Mouse (Mus musculus) heart, embryonic 14.5 days (tissue): ENCODE measurements at regions not wholly inside any gene's neighbourhood (a gene's known extent, or its start where the extent isn't known, plus 50 kb on each side); places are given as distances from the start of the nearest gene placed in this dataset.

Source experiments
- ATAC-seq: fragments of 200-750 bp; cut with Nextera tagmentation; 2 replicates; pipeline ENCODE4 v1.8.0; 2017; ENCODE audit warnings: low read depth, moderate TSS enrichment; ENCODE audit not compliant: insufficient number of reproducible peaks, insufficient read depth, low FRiP score
- H3K27ac ChIP-seq, 2 experiments: fragments of 200-500 bp in 1 of 2; fragments of 300-500 bp in 1 of 2; sonication (generic) in 1 of 2; replicated peaks in 1 of 2; 2 replicates each; pipeline ENCODE4 v1.5.1; 2012 to 2014; ENCODE audit warnings: low read depth in 2 of 2, low read length in 2 of 2, control low read depth in 1 of 2, mild to moderate bottlenecking in 1 of 2, mixed read lengths in 1 of 2; ENCODE audit not compliant: control insufficient read depth in 1 of 2, insufficient read depth in 1 of 2
- H3K27me3 ChIP-seq: fragments of 300-500 bp; sonication (generic); 2 replicates; pipeline ENCODE4 v1.6.1; 2014; ENCODE audit warnings: mild to moderate bottlenecking, low read length, control low read depth; ENCODE audit not compliant: control insufficient read depth, insufficient read depth
- H3K36me3 ChIP-seq: fragments of 300-500 bp; sonication (generic); 2 replicates; pipeline ENCODE4 v1.6.1; 2014; ENCODE audit warnings: mild to moderate bottlenecking, control low read depth, low read length, mixed read lengths; ENCODE audit not compliant: control insufficient read depth, insufficient read depth
- H3K4me1 ChIP-seq, 2 experiments: fragments of 200-500 bp in 1 of 2; fragments of 300-500 bp in 1 of 2; sonication (generic) in 1 of 2; 2 replicates each; pipeline ENCODE4 v1.6.1; 2012 to 2014; ENCODE audit warnings: low read length in 2 of 2, control low read depth in 1 of 2, mixed read lengths in 1 of 2; ENCODE audit not compliant: control insufficient read depth in 2 of 2, insufficient read depth in 2 of 2
- H3K4me2 ChIP-seq: fragments of 300-500 bp; sonication (generic); 2 replicates; pipeline ENCODE4 v1.6.1; 2014; ENCODE audit warnings: mild to moderate bottlenecking, low read length
- H3K4me3 ChIP-seq, 2 experiments: fragments of 200-500 bp in 1 of 2; fragments of 300-500 bp in 1 of 2; sonication (generic) in 1 of 2; 2 replicates each; pipeline ENCODE4 v1.5.1; 2012 to 2014; ENCODE audit warnings: low read length in 2 of 2, mild to moderate bottlenecking in 2 of 2, control low read depth in 1 of 2, low read depth in 1 of 2, moderate library complexity in 1 of 2; ENCODE audit not compliant: control insufficient read depth in 1 of 2, insufficient read depth in 1 of 2
- H3K9ac ChIP-seq: fragments of 300-500 bp; sonication (generic); 2 replicates; pipeline ENCODE4 v1.6.1; 2014; ENCODE audit warnings: mild to moderate bottlenecking, low read length
- H3K9me3 ChIP-seq: fragments of 300-500 bp; sonication (generic); 2 replicates; pipeline ENCODE4 v1.6.1; 2016; ENCODE audit warnings: low read length, control low read depth; ENCODE audit not compliant: control insufficient read depth
- WGBS: fragments of 180-500 bp; shearing (Covaris S2); extraction: QIAGEN DNeasy Blood & Tissue Kit; methylation state at CpG from one replicate; pipeline ENCODE4 v1.1.7; 2014; 5-methylcytosine and 5-hydroxymethylcytosine counted together

DNA sequence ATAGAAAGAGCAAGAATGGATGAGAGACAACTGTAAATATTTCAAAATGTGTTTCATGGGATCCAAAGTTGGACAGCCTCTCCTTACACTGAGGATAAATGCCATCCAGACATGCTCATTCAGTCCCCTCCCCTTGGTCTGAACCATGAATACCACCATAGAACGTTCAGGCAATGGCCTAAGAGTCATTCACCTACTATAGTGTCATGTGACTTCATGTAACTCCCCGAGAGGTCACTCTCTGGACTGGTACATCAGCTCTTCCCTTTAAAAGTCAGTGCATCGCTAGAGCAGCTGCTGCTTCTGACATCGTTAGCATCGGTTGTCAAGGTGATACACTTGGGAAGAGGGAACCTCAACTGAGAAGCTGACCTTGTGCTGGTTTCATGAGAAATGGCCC lies 260.2 kb upstream of the Fn1 start:
- Histone ChIP-seq H3K36me3 (no peaks in the 10 kb centered on the region), H3K4me1 (no peaks in the 10 kb centered on the region), H3K27ac (no peak overlapping the region), H3K9me3 (no peaks in the 10 kb centered on the region), H3K4me2 (no peak overlapping the region), H3K27me3 (no peaks in the 10 kb centered on the region), H3K9ac (no peak overlapping the region), H3K4me3 (no peak overlapping the region)
- 63% methylated on average over 5 of the region's 5 CpGs for WGBS
- ATAC-seq = no peak

DNA sequence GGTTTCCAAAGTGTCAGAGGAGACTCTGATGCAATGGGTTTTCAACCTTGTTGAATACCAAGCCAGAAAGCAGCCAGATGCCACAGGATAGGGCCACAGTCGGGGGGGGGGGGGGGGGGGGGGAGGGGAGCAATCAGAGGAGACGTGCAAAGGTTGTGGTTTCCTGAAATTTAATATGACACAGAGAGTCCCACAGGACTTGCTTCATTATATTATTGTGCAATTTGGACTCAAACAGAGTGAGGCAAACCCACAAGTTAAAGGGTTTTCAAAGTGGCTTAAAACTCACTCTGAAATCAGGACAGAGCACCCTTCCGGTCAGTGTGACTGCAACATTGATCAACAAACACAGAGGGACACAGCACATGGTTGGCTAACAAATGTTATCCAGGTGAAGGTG lies 259.4 kb upstream of the Fn1 start:
- H3K27ac ChIP-seq = no peak overlapping the region
- H3K4me2 ChIP-seq = no peak overlapping the region
- WGBS = 44% methylated on average over 3 of the region's 3 CpGs
- H3K4me3 ChIP-seq = no peak overlapping the region
- no peaks in the 10 kb centered on the region for H3K36me3 ChIP-seq
- H3K9me3 ChIP-seq = no peaks in the 10 kb centered on the region
- no peak overlapping the region for H3K9ac ChIP-seq
- no peak for ATAC-seq
- H3K27me3 ChIP-seq = no peaks in the 10 kb centered on the region
- H3K4me1 ChIP-seq = no peaks in the 10 kb centered on the region

DNA sequence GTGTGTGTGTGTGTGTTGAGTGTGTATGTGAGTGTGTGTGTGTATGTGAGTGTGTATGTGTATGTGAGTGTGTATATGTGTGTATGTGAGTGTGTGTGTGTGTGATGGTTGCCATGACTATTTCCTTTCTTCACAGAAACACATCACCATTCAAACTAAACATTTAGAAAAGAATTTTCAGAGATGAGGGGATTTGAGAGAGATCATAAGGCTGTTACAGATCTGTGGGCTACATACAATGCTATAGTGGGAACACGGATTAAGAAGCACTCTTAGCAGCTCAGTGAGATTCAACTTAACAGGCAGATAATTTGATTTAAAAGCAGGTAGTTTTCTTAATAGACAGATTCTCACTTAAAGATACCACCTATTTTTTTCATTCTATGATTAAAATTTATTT lies 257.1 kb upstream of the Fn1 start:
- Histone ChIP-seq H3K9ac (no peak overlapping the region), H3K27me3 (no peaks in the 10 kb centered on the region), H3K9me3 (no peaks in the 10 kb centered on the region), H3K4me2 (no peak overlapping the region), H3K36me3 (no peaks in the 10 kb centered on the region), H3K27ac (no peak overlapping the region), H3K4me3 (no peak overlapping the region), H3K4me1 (no peaks in the 10 kb centered on the region)
- WGBS = 79% methylated on average over 1 of the region's 1 CpGs
- ATAC-seq = no peak

GRCm38 (mm10) chr1:71909508-71910124 lies 256.6 kb upstream of the Fn1 start:
- H3K4me2 ChIP-seq = no peak overlapping the region
- no peaks in the 10 kb centered on the region for H3K4me1 ChIP-seq
- no peaks in the 10 kb centered on the region for H3K9me3 ChIP-seq
- no peak overlapping the region for H3K27ac ChIP-seq
- WGBS = 67% methylated on average over 11 of the region's 11 CpGs
- H3K9ac ChIP-seq = no peak overlapping the region
- no peak for ATAC-seq
- H3K27me3 ChIP-seq = no peaks in the 10 kb centered on the region
- no peak overlapping the region for H3K4me3 ChIP-seq
- no peaks in the 10 kb centered on the region for H3K36me3 ChIP-seq

DNA sequence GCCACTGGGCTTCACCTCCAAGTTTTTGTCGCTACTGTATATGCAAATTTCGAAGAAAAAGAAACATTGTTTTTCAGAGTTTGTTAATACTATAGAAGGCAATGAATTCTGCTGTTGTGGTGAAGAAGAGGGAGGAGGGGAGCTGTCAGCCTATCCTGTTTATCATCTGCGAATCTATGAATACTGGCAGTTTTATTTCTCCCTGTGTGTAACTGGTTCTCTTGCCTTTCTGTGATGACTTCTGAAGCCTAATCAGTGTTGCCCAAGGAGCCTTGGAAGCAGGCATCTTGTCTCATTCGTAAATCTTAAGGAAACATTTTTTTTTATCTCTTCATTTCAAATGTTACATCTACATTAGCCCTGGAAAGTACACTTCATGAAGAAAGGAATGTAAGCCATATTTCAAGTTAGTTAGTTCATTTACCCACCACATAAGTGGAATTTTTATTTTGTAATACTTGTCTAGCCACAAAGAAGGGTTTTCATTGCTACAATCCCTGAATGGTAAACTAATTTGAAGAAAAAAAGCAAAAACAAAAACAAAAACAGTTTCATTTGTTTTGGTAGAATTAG lies 251.5 kb upstream of the Fn1 start:
- Histone ChIP-seq H3K27me3 (no peaks in the 10 kb centered on the region), H3K9ac (no peak overlapping the region), H3K9me3 (no peaks in the 10 kb centered on the region), H3K4me1 (no peaks in the 10 kb centered on the region), H3K4me2 (no peak overlapping the region), H3K27ac (no peak overlapping the region), H3K4me3 (no peak overlapping the region), H3K36me3 (no peaks in the 10 kb centered on the region)
- ATAC-seq = no peak
- WGBS = 82% methylated on average over 4 of the region's 4 CpGs

DNA sequence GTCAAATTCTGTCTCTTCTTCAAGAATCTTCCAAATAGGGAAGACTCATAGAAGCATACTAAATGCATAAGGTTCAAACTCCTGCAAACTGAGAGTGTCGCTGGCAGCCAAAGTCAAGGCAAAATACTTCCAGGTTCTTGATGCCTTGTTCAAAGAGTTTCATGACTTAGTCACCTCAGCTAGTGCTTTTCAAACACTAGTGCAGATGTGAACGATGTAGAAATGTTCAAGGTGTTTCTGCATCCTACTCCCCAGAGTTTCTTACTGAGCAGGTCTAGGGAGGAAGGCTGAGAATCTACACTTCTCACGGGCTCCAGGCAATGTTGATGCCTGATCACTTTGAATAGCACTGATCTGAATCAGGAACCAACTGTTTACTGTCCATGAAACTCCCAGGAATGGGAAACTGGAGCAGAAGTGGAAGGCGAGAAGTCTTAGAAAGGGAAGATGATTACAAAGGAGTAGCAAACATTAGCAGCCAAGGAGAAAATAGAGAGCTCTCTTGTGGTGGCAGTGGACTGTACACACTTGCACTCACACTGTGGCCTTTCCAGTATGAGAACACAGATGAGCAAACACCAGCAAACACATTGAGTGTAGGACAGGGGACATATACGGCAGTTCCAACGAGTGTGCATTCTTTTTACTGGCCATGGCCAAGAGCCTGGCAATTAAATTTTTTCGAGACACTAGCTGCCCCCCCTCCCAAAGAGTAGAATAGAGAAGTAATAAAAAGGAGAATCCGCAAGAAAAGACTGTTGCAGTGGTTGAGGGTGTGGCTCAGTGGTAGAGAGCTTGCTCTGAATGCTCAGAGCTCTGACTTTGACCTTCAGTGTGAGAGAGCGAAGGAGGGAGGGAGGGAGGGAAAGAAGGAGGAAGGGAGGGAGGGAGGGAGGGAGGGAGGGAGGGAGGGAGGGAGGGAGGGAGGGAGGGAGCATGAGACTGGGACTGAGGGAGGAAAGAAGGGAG lies 247.4 kb upstream of the Fn1 start:
- no peak overlapping the region for H3K4me2 ChIP-seq
- H3K4me3 ChIP-seq = no peak overlapping the region
- no peaks in the 10 kb centered on the region for H3K36me3 ChIP-seq
- H3K27me3 ChIP-seq = no peaks in the 10 kb centered on the region
- 86% methylated on average over 8 of the region's 9 CpGs for WGBS
- H3K4me1 ChIP-seq = peaks cover 13 to 14% of the 10 kb centered on the region in 2 experiments
- ATAC-seq = no peak
- no peak overlapping the region for H3K27ac ChIP-seq
- no peaks in the 10 kb centered on the region for H3K9me3 ChIP-seq
- H3K9ac ChIP-seq = no peak overlapping the region

- H3K4me3 ChIP-seq = no peak overlapping the region
- no peak for ATAC-seq
- H3K27ac ChIP-seq = no peak overlapping the region
- WGBS = 46% methylated on average over 8 of the region's 8 CpGs
- no peak overlapping the region for H3K4me2 ChIP-seq
- no peaks in the 10 kb centered on the region for H3K36me3 ChIP-seq
- H3K9ac ChIP-seq = no peak overlapping the region
- no peaks in the 10 kb centered on the region for H3K27me3 ChIP-seq
- peaks cover 13 to 14% of the 10 kb centered on the region in 2 experiments for H3K4me1 ChIP-seq
- no peaks in the 10 kb centered on the region for H3K9me3 ChIP-seq
These were observed 246.1 kb upstream of the Fn1 start for GRCm38 (mm10) chr1:71899128-71899527.
